Mouse (Mus musculus) erythroid progenitor cell, adult 5-6 weeks (primary cell): ENCODE measurements around the gene Cdc45. TPM values are rescaled to one million over a fixed set of nuclear protein-coding genes. Genes with fewer than 3 reads are reported as not detected.

ENCODE experiments used
- ATAC-seq: replicated peaks from 2 replicates; pipeline ENCODE4 v1.8.0; 2016; ENCODE audit warnings: moderate number of reproducible peaks, mild to moderate bottlenecking, moderate TSS enrichment, inconsistent platforms; ENCODE audit not compliant: poor library complexity, low FRiP score, severe bottlenecking
- total RNA-seq, 2 experiments: library from RNA; stranded (forward) in 1 of 2; stranded (reverse) in 1 of 2; fragments of 150-400 nt in 1 of 2; fragments of 186-747, 209-891 nt in 1 of 2; gene quantifications; 2 replicates each; pipeline versions ENCODE4 v1.2.3 to v1.2.4; 2015 to 2017; ENCODE audit warnings: low replicate concordance in 2 of 2

The Cdc45 gene
- total RNA-seq, 2 experiments from 2014 or later, result 61.0 to 66.7 TPM

- ATAC-seq, result no peak
Measured at GRCm38 (mm10) chr16:18796645-18797044, 15.1 kb downstream of the Cdc45 start.

GRCm38 (mm10) chr16:18795223-18795899, 16.4 kb downstream of the Cdc45 start:
- no peak for ATAC-seq

GRCm38 (mm10) chr16:18788627-18789406, 23.0 kb downstream of the Cdc45 start:
- ATAC-seq, result no peak

GRCm38 (mm10) chr16:18786652-18787051, 25.1 kb downstream of the Cdc45 start:
- ATAC-seq, result no peak

GRCm38 (mm10) chr16:18785485-18785884, 26.3 kb downstream of the Cdc45 start:
- ATAC-seq, result peak; percentile 80

- peak; percentile 59 for ATAC-seq
Measured at GRCm38 (mm10) chr16:18785025-18785424, 26.8 kb downstream of the Cdc45 start.

- ATAC-seq, result no peak
Measured at GRCm38 (mm10) chr16:18781810-18782209, 30.0 kb downstream of the Cdc45 start.

GRCm38 (mm10) chr16:18778461-18778860, 33.3 kb downstream of the Cdc45 start:
- no peak for ATAC-seq

- ATAC-seq, result no peak
Measured at GRCm38 (mm10) chr16:18777101-18778080, 34.4 kb downstream of the Cdc45 start.

GRCm38 (mm10) chr16:18776556-18777100, 35.2 kb downstream of the Cdc45 start, which contains the start of gene Cldn5:
Cldn5 (plus strand) TSS chr16:18776847.
- no peak for ATAC-seq

GRCm38 (mm10) chr16:18775621-18776555, 35.9 kb downstream of the Cdc45 start:
- no peak for ATAC-seq

- no peak for ATAC-seq
Measured at GRCm38 (mm10) chr16:18773936-18774335, 37.9 kb downstream of the Cdc45 start.

GRCm38 (mm10) chr16:18769501-18769900, 42.3 kb downstream of the Cdc45 start:
- no peak for ATAC-seq

- no peak for ATAC-seq
Measured at GRCm38 (mm10) chr16:18766390-18766789, 45.4 kb downstream of the Cdc45 start.

- no peak for ATAC-seq
Measured at GRCm38 (mm10) chr16:18762960-18763359, 48.8 kb downstream of the Cdc45 start.

GRCm38 (mm10) chr16:18761734-18762133, 50.1 kb downstream of the Cdc45 start:
- no peak for ATAC-seq

- ATAC-seq, result no peak
Measured at GRCm38 (mm10) chr16:18751885-18752499, 59.8 kb downstream of the Cdc45 start.

- no peak for ATAC-seq
Measured at GRCm38 (mm10) chr16:18751101-18751500, 60.7 kb downstream of the Cdc45 start.
